Mouse (Mus musculus) gonadal fat pad, adult 2 months (tissue): ENCODE measurements around the gene Snhg11. TPM values are rescaled to one million over a fixed set of nuclear protein-coding genes. Genes with fewer than 3 reads are reported as not detected.

ENCODE experiments used
- polyA plus RNA-seq: library from polyadenylated mRNA; depleted of rRNA; stranded (reverse); fragments of >200 nt; gene quantifications from 2 replicates; pipeline ENCODE4 v1.2.3, GENCODE M21; 2012; rRNA removed

Gene Snhg11
- polyA plus RNA-seq, 1 experiment: 19.4 TPM

Other genes with a start within 250 kb of the Snhg11 start
- gene Tgm2, start 229.2 kb upstream of the Snhg11 start, polyA plus RNA-seq: 173 and 193 TPM in 2 replicates
- 15.4 and 19.9 TPM in 2 replicates for gene D630003M21Rik, start 146.4 kb upstream of the Snhg11 start, polyA plus RNA-seq
- 75.2 and 92.0 TPM in 2 replicates for gene Bpi, start 117.5 kb upstream of the Snhg11 start, polyA plus RNA-seq
- gene Lbp, start 69.1 kb upstream of the Snhg11 start, polyA plus RNA-seq: 177 and 360 TPM in 2 replicates
- gene Ralgapb, start 34.2 kb downstream of the Snhg11 start, polyA plus RNA-seq: 30.9 and 31.8 TPM in 2 replicates
- gene Adig, start 127.0 kb downstream of the Snhg11 start, polyA plus RNA-seq: 211 and 252 TPM in 2 replicates
- 4.7 and 5.4 TPM in 2 replicates for gene Arhgap40, start 137.2 kb downstream of the Snhg11 start, polyA plus RNA-seq
- not detected in 2 replicates for gene Slc32a1, start 235.1 kb downstream of the Snhg11 start, polyA plus RNA-seq
- 5.5 and 6.3 TPM in 2 replicates for gene Actr5, start 249.2 kb downstream of the Snhg11 start, polyA plus RNA-seq